Comparison of ENCODE assay signal across 19 mouse cellular contexts in the genomic region with DNA sequence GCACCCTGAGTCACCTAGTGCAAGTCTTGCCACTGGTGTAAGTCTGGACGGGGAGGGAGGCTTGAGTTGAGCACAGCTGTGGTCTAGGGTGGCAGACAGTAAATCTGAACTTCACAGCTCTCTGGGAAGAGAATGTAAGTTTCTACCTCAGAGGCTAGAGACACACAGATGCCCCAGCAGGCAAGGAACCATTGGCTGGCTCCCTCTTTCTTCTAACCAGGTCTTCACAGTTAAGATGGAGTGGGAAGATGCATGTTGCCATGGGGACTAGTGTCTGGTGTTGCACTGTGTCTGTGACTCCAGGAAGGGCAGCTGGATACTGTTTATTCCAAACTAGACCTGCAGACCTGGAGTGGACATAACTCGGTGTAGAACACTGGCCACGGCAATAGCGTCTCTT.
"Had no signal": no experiment of that assay in that cellular context is flagged by ENCODE, and none has a peak within 500 bp of the region (broad histone marks: within the 10 kb centered on the region; RNA-seq: fewer than 3 reads in every experiment).

No protein-coding gene starts in this region.

- H3K4me3 ChIP-seq: liver, embryonic 15.5 days; lung, embryonic 15.5 days; megakaryocyte, embryonic 14.5 days; midbrain, embryonic 12.5 days; neural tube, embryonic 12.5 days; stomach, embryonic 15.5 days had no signal

- DNase-seq: liver, postnatal 0 days; lung, adult 2 months; lung, postnatal 14 days; lung, postnatal 36 days; midbrain, embryonic 14.5 days; right cerebral cortex, postnatal 14 days; thymus, adult 2 months; thymus, postnatal 25 days; thymus, postnatal 4 days had no signal

- H3K27ac ChIP-seq: liver, embryonic 15.5 days; lung, embryonic 15.5 days; macrophage; midbrain, embryonic 12.5 days; neural tube, embryonic 12.5 days; stomach, embryonic 15.5 days; stomach, postnatal 0 days had no signal

- ATAC-seq: liver, postnatal 0 days; lung, postnatal 0 days; midbrain, embryonic 16.5 days had no signal
